Mouse (Mus musculus): ENCODE measurements around the gene Gm47985. TPM values are rescaled to one million over a fixed set of nuclear protein-coding genes. Genes with fewer than 3 reads are reported as not detected.
"Not testable (repeated sequence)": the region's sequence is repeated elsewhere in the genome, so short reads cannot be mapped to it uniquely, and the experiment has no call there.

The Gm47985 gene
- polyA plus RNA-seq, 1 experiment from 2014 or later, result 0.91 TPM

DNA sequence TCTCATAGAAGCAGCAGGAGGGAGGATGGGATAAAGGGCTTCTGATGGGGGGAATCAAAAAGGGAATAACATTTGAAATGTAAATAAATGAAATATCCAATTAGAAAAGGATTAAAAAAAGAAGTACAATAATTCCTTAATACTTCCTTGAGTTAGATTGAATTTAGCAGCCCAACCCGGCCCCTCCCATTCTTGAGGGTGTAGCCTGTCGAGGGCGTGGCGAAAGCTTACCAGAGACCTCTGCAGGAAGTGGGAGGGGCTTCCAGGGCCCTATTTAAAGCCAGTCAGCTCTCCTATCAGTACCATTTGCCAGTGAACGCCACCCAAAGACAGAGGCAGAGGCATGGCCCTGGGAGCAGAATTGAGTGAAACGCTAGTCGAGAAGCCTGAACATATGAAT, 9.7 kb downstream of the Gm47985 start, which contains the start of gene Gm8947:
Gm8947 (plus strand) TSS at position 302 of the 400 bp plus-strand sequence.
- not testable (repeated sequence) for H3K36me3 ChIP-seq (ENCODE audit: control insufficient read depth, insufficient read depth, low read length); H3K4me3 ChIP-seq (ENCODE audit: low read depth, low read length); H3K27me3 ChIP-seq (ENCODE audit: control insufficient read depth, insufficient read depth, low read length); H3K9me3 ChIP-seq (ENCODE audit: control insufficient read depth, low read length); DNase-seq (ENCODE audit: low spot score); H3K9ac ChIP-seq (ENCODE audit: low read depth, low read length); H3K4me2 ChIP-seq (replicated peaks; ENCODE audit: low read depth, low read length); ATAC-seq (ENCODE audit: low FRiP score); H3K4me1 ChIP-seq (replicated peaks; ENCODE audit: control insufficient read depth, insufficient read depth, low read length); H3K27ac ChIP-seq (ENCODE audit: low read depth, low read length)
- no CpG with 5 or more reads among the region's 7 CpGs for WGBS

DNA sequence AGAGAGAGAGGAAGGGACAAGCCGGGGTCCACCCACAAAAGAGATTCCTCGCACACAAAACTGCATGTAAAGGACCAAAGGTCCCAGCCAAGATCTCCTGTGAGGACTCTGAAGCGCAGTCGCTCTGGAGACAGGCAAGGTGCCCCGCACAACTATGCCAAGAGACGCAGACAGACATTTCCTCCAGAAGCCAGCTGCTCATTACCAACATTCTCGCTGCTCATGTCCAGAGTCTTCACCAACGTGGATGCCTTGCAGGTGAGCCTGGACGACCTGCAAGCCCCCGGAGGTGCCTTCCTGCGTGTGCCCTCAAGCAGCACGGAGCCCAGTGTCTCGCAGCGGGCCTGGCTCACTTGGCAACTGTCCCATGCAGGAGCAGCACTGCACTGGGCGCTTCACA, 10.4 kb downstream of the Gm47985 start:
- H3K27ac ChIP-seq (ENCODE audit: low read depth, low read length); H3K4me2 ChIP-seq (replicated peaks; ENCODE audit: low read depth, low read length); H3K9ac ChIP-seq (ENCODE audit: low read depth, low read length); H3K36me3 ChIP-seq (ENCODE audit: control insufficient read depth, insufficient read depth, low read length); H3K9me3 ChIP-seq (ENCODE audit: control insufficient read depth, low read length); H3K4me1 ChIP-seq (replicated peaks; ENCODE audit: control insufficient read depth, insufficient read depth, low read length); ATAC-seq (ENCODE audit: low FRiP score); H3K4me3 ChIP-seq (ENCODE audit: low read depth, low read length); H3K27me3 ChIP-seq (ENCODE audit: control insufficient read depth, insufficient read depth, low read length); DNase-seq (ENCODE audit: low spot score): not testable (repeated sequence)
- 95% methylated on average over 13 of the region's 15 CpGs for WGBS

DNA sequence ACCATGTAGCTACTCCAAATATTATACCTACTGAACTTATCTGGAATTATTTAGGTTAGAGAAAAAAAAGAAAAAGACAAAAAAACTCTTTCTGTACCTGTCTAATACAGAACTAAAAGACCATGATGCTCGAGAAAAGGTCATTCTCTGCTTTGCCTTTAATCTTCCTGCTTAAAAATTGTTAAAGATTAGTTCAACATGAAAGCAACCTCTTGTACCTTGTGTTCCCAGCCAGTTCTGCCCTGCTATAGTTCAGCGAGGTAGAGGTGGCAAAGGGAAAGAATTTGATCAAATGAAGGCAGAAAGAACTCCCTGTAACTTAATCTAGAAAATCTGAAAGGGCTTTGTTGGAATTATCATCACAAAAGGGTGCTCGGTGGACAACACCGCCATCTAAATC, 13.6 kb downstream of the Gm47985 start:
- DNase-seq (ENCODE audit: low spot score); H3K4me2 ChIP-seq (replicated peaks; ENCODE audit: low read depth, low read length); H3K27ac ChIP-seq (ENCODE audit: low read depth, low read length); H3K36me3 ChIP-seq (ENCODE audit: control insufficient read depth, insufficient read depth, low read length); H3K4me3 ChIP-seq (ENCODE audit: low read depth, low read length); H3K27me3 ChIP-seq (ENCODE audit: control insufficient read depth, insufficient read depth, low read length); H3K9me3 ChIP-seq (ENCODE audit: control insufficient read depth, low read length); H3K9ac ChIP-seq (ENCODE audit: low read depth, low read length); H3K4me1 ChIP-seq (replicated peaks; ENCODE audit: control insufficient read depth, insufficient read depth, low read length); ATAC-seq (ENCODE audit: low FRiP score): not testable (repeated sequence)
- WGBS, result 72% methylated on average over 4 of the region's 4 CpGs

DNA sequence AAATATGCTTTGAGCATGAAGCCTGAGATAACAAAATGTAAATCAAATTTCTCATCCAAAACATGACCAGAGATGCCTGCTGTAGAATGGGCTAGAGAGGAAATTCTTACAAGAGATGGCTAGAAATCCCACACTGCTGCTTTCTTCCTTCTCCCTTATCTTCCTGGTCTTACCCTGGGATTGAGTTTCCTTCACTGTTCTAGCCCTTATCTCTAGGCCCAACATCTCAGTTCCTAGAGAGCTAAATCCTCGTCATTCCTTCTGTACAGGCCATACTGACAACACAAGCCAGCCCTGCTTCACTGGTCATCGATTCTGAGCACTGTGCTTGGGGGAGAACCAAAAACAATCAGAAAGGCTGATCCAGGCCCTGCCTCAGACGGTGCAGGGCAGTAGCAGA, 14.4 kb downstream of the Gm47985 start:
- H3K27ac ChIP-seq (ENCODE audit: low read depth, low read length); H3K36me3 ChIP-seq (ENCODE audit: control insufficient read depth, insufficient read depth, low read length); H3K27me3 ChIP-seq (ENCODE audit: control insufficient read depth, insufficient read depth, low read length); H3K4me3 ChIP-seq (ENCODE audit: low read depth, low read length); H3K4me2 ChIP-seq (replicated peaks; ENCODE audit: low read depth, low read length); H3K9me3 ChIP-seq (ENCODE audit: control insufficient read depth, low read length); H3K9ac ChIP-seq (ENCODE audit: low read depth, low read length); ATAC-seq (ENCODE audit: low FRiP score); DNase-seq (ENCODE audit: low spot score); H3K4me1 ChIP-seq (replicated peaks; ENCODE audit: control insufficient read depth, insufficient read depth, low read length): not testable (repeated sequence)
- 87% methylated on average over 3 of the region's 3 CpGs for WGBS

DNA sequence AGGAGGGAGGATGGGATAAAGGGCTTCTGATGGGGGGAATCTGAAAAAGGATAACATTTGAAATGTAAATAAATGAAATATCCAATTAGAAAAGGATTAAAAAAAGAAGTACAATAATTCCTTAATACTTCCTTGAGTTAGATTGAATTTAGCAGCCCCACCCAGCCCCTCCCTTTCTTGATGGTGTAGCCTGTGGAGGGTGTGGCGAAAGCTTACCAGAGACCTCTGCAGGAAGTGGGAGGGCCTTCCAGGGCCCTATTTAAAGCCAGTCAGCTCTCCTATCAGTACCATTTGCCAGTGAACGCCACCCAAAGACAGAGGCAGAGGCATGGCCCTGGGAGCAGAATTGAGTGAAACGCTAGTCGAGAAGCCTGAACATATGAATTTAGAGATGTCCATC, 15.8 kb downstream of the Gm47985 start, which contains the start of gene Gm47995:
Gm47995 (plus strand) TSS at position 329 of the 400 bp plus-strand sequence.
- not testable (repeated sequence) for H3K27ac ChIP-seq (ENCODE audit: low read depth, low read length); H3K9ac ChIP-seq (ENCODE audit: low read depth, low read length); H3K9me3 ChIP-seq (ENCODE audit: control insufficient read depth, low read length); H3K27me3 ChIP-seq (ENCODE audit: control insufficient read depth, insufficient read depth, low read length); DNase-seq (ENCODE audit: low spot score); H3K4me1 ChIP-seq (replicated peaks; ENCODE audit: control insufficient read depth, insufficient read depth, low read length); H3K4me3 ChIP-seq (ENCODE audit: low read depth, low read length); H3K36me3 ChIP-seq (ENCODE audit: control insufficient read depth, insufficient read depth, low read length); ATAC-seq (ENCODE audit: low FRiP score); H3K4me2 ChIP-seq (replicated peaks; ENCODE audit: low read depth, low read length)
- WGBS, result 100% methylated on average over 1 of the region's 4 CpGs

DNA sequence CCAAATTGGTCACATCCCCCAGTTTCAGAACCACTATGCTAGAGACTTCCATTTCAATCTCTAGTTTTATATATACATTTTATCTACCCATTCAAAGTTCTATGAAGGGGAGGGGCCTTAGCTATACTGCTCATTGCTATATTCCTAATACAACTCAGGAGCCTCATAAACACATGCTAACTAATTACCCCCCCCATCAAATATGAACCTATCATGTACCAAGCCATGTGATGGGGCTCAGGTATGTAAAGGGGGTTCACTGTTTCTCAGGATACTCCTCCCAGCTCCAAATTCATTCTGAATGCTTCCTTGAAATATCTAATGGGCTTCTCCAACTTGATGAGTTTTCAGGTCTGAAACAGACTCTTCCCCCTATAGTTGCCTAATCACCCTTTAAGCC, 18.3 kb downstream of the Gm47985 start:
- H3K36me3 ChIP-seq (ENCODE audit: control insufficient read depth, insufficient read depth, low read length); H3K27ac ChIP-seq (ENCODE audit: low read depth, low read length); H3K9ac ChIP-seq (ENCODE audit: low read depth, low read length); ATAC-seq (ENCODE audit: low FRiP score); H3K27me3 ChIP-seq (ENCODE audit: control insufficient read depth, insufficient read depth, low read length); H3K9me3 ChIP-seq (ENCODE audit: control insufficient read depth, low read length); H3K4me1 ChIP-seq (replicated peaks; ENCODE audit: control insufficient read depth, insufficient read depth, low read length); DNase-seq (ENCODE audit: low spot score); H3K4me2 ChIP-seq (replicated peaks; ENCODE audit: low read depth, low read length); H3K4me3 ChIP-seq (ENCODE audit: low read depth, low read length): not testable (repeated sequence)

DNA sequence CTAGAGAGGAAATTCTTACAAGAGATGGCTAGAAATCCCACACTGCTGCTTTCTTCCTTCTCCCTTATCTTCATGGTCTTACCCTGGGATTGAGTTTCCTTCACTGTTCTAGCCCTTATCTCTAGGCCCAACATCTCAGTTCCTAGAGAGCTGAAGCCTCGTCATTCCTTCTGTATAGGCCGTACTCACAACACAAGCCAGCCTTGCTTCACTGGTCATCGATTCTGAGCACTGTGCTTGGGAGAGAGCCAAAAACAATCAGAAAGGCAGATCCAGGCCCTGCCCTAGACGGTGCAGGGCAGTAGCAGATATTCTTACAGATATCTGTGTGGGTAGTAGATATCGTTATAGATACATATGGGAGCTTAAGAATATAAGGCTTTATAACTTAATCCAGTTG, 20.4 kb downstream of the Gm47985 start:
- WGBS, result 81% methylated on average over 3 of the region's 5 CpGs
- DNase-seq (ENCODE audit: low spot score), result not testable (repeated sequence)

DNA sequence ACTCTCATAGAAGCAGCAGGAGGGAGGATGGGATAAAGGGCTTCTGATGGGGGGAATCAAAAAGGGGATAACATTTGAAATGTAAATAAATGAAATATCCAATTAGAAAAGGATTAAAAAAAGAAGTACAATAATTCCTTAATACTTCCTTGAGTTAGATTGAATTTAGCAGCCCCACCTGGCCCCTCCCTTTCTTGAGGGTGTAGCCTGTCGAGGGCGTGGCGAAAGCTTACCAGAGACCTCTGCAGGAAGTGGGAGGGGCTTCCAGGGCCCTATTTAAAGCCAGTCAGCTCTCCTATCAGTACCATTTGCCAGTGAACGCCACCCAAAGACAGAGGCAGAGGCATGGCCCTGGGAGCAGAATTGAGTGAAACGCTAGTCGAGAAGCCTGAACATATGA, 21.5 kb downstream of the Gm47985 start, which contains the start of gene 3110040M04Rik:
3110040M04Rik (plus strand) TSS at position 304 of the 400 bp plus-strand sequence.
- not testable (repeated sequence) for H3K27me3 ChIP-seq (ENCODE audit: control insufficient read depth, insufficient read depth, low read length); DNase-seq (ENCODE audit: low spot score); H3K36me3 ChIP-seq (ENCODE audit: control insufficient read depth, insufficient read depth, low read length); H3K9me3 ChIP-seq (ENCODE audit: control insufficient read depth, low read length); H3K4me3 ChIP-seq (ENCODE audit: low read depth, low read length); H3K27ac ChIP-seq (ENCODE audit: low read depth, low read length); H3K4me1 ChIP-seq (replicated peaks; ENCODE audit: control insufficient read depth, insufficient read depth, low read length); H3K9ac ChIP-seq (ENCODE audit: low read depth, low read length); ATAC-seq (ENCODE audit: low FRiP score); H3K4me2 ChIP-seq (replicated peaks; ENCODE audit: low read depth, low read length)
- WGBS, result no CpG with 5 or more reads among the region's 6 CpGs

More for the DNA sequence above, 20.4 kb downstream of the Gm47985 start:
- not testable (repeated sequence) for H3K4me3 ChIP-seq (ENCODE audit: low read depth, low read length); H3K27ac ChIP-seq (ENCODE audit: low read depth, low read length); H3K9me3 ChIP-seq (ENCODE audit: control insufficient read depth, low read length); H3K4me2 ChIP-seq (replicated peaks; ENCODE audit: low read depth, low read length); H3K4me1 ChIP-seq (replicated peaks; ENCODE audit: control insufficient read depth, insufficient read depth, low read length); H3K9ac ChIP-seq (ENCODE audit: low read depth, low read length); H3K27me3 ChIP-seq (ENCODE audit: control insufficient read depth, insufficient read depth, low read length); ATAC-seq (ENCODE audit: low FRiP score); H3K36me3 ChIP-seq (ENCODE audit: control insufficient read depth, insufficient read depth, low read length)

DNA sequence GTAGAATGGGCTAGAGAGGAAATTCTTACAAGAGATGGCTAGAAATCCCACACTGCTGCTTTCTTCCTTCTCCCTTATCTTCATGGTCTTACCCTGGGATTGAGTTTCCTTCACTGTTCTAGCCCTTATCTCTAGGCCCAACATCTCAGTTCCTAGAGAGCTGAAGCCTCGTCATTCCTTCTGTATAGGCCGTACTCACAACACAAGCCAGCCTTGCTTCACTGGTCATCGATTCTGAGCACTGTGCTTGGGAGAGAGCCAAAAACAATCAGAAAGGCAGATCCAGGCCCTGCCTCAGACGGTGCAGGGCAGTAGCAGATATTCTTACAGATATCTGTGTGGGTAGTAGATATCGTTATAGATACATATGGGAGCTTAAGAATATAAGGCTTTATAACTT, 26.2 kb downstream of the Gm47985 start:
- not testable (repeated sequence) for H3K4me3 ChIP-seq (ENCODE audit: low read depth, low read length); H3K4me1 ChIP-seq (replicated peaks; ENCODE audit: control insufficient read depth, insufficient read depth, low read length); H3K4me2 ChIP-seq (replicated peaks; ENCODE audit: low read depth, low read length); H3K36me3 ChIP-seq (ENCODE audit: control insufficient read depth, insufficient read depth, low read length); DNase-seq (ENCODE audit: low spot score); H3K9ac ChIP-seq (ENCODE audit: low read depth, low read length); H3K9me3 ChIP-seq (ENCODE audit: control insufficient read depth, low read length); H3K27ac ChIP-seq (ENCODE audit: low read depth, low read length); H3K27me3 ChIP-seq (ENCODE audit: control insufficient read depth, insufficient read depth, low read length)
- 81% methylated on average over 3 of the region's 5 CpGs for WGBS
- peak; percentile 47; the same call in 1 of the 2 replicates for ATAC-seq (ENCODE audit: low FRiP score)
